Mouse (Mus musculus) brown adipose tissue, adult 24 weeks (tissue): ENCODE measurements around the gene Tmem8b. TPM values are rescaled to one million over a fixed set of nuclear protein-coding genes. Genes with fewer than 3 reads are reported as not detected.

Source experiments
- H3K27ac ChIP-seq: fragments of 200-500 bp; replicated peaks from 2 replicates; pipeline ENCODE4 v1.5.1; 2012; ENCODE audit warnings: low read depth, mild to moderate bottlenecking, low read length
- H3K4me1 ChIP-seq: fragments of 200-500 bp; 2 replicates; pipeline ENCODE4 v1.6.1; 2012; ENCODE audit warnings: low read length, mixed read lengths; ENCODE audit not compliant: control insufficient read depth, insufficient read depth, insufficient read length
- H3K4me3 ChIP-seq: fragments of 200-500 bp; 2 replicates; pipeline ENCODE4 v1.5.1; 2012; ENCODE audit warnings: low read depth, mild to moderate bottlenecking, low read length, moderate library complexity; ENCODE audit not compliant: insufficient read depth
- polyA plus RNA-seq: library from polyadenylated mRNA; stranded (reverse); fragments of >200 nt; gene quantifications from 2 replicates; pipeline ENCODE4 v1.2.4, GENCODE M21; 2012; ENCODE audit not compliant: missing spikeins, insufficient read depth, insufficient read length

Gene Tmem8b
- polyA plus RNA-seq, 1 experiment = 9.1 TPM

DNA sequence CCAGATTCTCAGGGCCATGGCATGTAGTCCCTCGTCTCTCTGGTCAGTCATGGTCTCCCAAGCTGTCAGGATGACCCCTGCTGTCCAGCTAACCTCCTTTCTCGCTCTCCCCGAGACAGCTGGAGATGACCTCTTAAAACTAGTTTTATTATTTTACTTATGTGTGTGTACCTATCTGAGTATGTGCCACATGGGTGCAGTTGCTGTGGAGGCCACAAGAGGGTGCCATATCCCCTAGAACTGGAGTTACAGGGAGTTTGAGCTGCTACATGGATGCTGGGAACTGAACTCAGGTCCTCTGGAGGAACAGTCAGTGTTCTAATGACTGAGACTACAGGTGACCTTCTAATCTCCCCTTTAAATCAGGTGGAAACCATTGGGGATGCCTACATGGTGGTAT is 19.0 kb upstream of the Tmem8b start:
- H3K4me1 ChIP-seq = no peaks in the 10 kb centered on the region
- H3K27ac ChIP-seq = no peak overlapping the region
- no peak overlapping the region for H3K4me3 ChIP-seq

GRCm38 (mm10) chr4:43652726-43653125 is 16.0 kb upstream of the Tmem8b start:
- H3K4me1 ChIP-seq = no peaks in the 10 kb centered on the region
- no peak overlapping the region for H3K4me3 ChIP-seq
- H3K27ac ChIP-seq = no peak overlapping the region

DNA sequence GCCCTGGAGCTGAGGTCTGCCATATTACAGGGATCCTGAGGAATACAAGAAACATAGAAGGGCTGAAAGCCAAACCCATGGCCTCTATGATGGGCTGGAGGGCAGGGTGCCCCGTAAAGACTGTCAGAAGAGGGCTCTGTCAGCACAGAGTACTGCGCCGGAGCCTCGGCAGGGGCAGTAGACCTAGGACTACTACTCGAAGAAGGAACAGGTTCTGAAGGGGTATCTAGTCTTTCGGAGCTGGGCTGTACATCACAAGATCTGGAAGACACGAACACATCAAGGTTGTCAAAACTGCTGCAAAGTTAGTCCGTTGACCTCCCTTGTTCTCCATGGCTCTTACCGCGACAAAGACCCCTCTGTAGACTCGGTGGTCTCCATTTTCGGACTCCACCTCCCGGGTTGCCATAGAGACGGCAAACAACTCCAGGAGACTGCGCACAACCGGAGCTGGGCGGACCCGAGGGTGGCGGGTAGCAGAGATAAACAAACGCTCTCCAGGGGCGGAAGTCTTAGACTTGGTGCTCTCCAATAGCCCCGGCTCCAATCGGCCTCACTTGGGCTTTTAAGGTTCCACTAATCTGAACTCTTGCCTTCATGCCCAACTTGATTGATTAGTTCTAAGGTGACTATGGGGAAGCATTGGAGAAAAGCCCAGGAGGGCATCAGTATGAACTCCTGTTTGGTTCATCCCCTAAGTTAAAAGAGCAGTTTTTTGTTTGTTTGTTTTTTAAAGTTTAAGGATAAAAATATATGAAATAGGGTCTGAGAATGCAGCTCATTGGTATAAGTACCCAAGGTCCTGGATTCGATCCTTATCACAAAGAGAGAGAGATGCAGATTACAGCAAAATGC is 15.4 kb upstream of the Tmem8b start, which contains the start of gene Spag8:
Gene Spag8 (minus strand): TSS at position 434 of the 855 bp plus-strand sequence.
- H3K4me3 ChIP-seq = 0 out of 2 replicates have a peak within 1 kb of the TSS, but pooled peaks have one; percentile 26

DNA sequence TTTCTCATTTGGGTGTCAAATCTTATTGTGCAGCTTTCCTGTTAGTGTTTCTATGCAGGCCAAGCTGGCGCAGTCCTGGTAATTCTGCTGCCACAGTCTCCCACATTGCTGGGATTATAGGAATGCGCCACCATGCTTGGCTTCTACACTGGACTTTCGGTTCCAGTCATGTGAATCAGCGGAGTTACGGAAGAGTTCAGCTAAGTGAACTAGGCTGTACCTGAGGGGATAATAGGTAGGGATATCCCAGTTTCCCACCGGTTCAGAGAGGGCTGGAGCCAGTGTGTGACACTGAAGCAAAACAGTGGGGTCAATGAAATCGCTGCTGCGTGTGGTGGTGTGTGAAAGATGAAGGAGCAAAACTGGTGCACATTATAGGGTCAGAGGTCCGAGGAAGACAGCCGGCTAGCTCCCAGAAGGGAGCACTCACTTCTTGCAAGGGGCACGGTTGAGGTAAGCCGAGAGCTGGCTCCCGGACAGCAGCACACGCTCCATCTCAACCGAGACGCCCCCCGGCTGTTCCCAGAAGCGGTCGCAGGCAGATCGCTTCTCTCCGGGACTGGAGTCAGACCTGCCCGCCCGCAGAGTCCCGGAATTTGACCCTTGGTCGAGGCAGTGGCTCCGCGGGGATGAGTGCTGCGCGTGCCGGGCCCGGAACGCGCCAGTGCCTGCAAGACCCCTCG is 13.0 kb upstream of the Tmem8b start:
- no peak overlapping the region for H3K27ac ChIP-seq
- peak overlapping the region; percentile 77 for H3K4me3 ChIP-seq
- no peaks in the 10 kb centered on the region for H3K4me1 ChIP-seq

More for the DNA sequence above, 15.4 kb upstream of the Tmem8b start, which contains the start of gene Spag8:
- Histone ChIP-seq H3K4me1 (no peaks in the 10 kb centered on the region), H3K27ac (no peak within 1 kb of the TSS)

DNA sequence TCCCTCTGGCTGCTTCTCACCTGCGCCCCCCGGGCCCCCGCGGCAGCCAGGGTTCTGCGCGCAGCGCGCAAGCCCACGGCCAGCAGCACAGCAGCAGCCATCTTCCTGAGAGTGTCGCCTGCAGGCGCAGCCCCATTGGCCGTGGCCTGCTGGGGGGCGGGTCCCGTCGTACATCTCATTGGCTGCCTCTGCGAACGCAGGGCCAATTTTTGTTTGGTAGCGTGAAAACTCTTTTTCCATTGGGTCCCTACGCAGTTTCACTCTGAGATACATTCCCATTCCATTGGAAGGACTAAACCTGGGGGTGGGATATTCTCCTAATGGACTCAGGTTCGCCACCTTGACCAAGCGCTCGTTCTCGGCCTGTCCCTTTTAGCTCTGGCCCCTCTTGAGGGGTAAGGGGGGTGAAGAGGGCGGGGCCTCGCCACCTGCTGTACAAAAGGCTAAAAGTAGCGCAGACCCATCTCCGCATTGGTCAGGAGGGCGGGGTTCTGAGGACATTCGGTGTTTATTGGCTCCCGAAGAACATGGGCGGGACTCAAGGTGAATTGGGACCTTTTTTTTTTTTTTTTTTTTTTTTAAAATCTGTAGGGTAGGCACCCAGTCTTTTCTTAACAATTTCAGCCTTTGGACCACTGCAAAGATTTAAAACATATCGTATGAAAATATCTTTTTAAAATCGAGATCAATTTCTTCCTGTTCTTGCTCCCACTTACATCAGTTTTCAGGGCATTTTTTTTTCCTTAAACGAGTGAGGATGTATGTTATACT is 12.2 kb upstream of the Tmem8b start, which contains the start of gene Hint2:
Gene Hint2 (minus strand): TSS at position 128 of the 771 bp plus-strand sequence.
- Histone ChIP-seq H3K27ac (0 out of 2 replicates have a peak within 1 kb of the TSS, but pooled peaks have one; percentile 2), H3K4me3 (peak within 1 kb of the TSS; percentile 77), H3K4me1 (no peaks in the 10 kb centered on the region)

GRCm38 (mm10) chr4:43657146-43657545 is 11.6 kb upstream of the Tmem8b start:
- Histone ChIP-seq H3K27ac (0 out of 2 replicates have a peak overlapping the region, but pooled peaks have one; percentile 2), H3K4me1 (no peaks in the 10 kb centered on the region), H3K4me3 (no peak overlapping the region)

DNA sequence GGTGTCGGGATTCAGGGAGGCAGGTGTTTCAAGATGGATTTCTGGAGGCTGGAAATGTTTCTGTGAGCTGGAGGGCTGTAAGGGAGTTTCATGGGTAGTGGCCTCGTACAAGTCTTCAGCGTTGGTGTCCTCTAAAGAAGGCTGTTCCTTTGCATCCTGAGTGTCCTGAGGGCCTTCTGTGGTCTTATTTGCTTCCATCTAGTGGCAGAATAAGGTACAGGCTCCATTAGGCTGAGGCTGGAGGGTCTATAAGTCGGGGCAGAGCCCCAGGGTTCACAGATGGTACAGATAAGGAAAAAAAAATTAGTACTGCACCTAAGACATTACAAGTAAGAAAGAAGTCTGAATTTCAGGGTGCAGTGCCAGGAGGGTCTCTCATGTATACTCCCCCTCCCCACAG is 2.4 kb upstream of the Tmem8b start:
- Histone ChIP-seq H3K4me1 (peaks cover 4% of the 10 kb centered on the region; the same call in 1 of the 2 replicates), H3K27ac (no peak overlapping the region), H3K4me3 (no peak overlapping the region)

DNA sequence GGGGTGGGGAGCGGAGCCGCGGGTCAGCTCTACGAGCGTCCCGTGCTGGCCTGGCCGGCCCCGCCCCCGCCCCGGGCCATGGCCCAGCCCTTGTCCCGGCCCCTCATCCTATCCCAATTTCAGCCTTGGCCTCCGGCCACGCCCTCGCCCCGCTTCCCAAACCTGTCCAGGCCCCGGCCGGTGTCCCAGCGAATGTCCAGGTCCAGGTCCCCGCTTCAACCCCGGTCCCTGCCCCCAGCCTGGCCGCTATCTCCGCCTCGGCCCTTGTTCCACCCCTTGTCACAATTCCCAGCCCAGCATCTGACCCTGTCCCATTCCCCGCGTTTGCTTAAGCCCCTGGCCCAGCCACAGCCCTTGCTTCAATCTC is 640 bp downstream of the Tmem8b start:
- Histone ChIP-seq H3K27ac (no peak overlapping the region), H3K4me3 (peak overlapping the region; percentile 77), H3K4me1 (peaks cover 4% of the 10 kb centered on the region; the same call in 1 of the 2 replicates)

DNA sequence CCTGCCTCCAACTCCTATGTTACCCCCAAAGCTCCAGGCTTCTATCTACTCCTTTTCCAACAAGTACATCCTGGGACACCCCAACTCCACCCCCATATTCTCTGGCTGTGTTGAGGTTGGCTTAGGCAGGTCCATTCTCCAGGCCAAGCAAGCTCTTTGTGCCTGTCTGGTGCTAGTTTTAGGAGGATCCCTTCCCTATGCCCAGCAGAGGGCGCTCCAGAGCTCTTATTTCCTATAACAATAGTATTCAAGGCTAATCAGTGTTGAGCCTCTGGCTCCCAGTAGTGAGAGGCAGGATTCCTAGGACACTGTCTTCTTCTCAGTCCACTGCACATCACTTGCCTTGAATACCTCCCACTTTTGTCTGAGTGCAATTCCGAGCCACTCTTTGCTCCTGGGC is 3.3 kb downstream of the Tmem8b start:
- Histone ChIP-seq H3K4me3 (no peak overlapping the region), H3K4me1 (peaks cover 4% of the 10 kb centered on the region; the same call in 1 of the 2 replicates), H3K27ac (no peak overlapping the region)

DNA sequence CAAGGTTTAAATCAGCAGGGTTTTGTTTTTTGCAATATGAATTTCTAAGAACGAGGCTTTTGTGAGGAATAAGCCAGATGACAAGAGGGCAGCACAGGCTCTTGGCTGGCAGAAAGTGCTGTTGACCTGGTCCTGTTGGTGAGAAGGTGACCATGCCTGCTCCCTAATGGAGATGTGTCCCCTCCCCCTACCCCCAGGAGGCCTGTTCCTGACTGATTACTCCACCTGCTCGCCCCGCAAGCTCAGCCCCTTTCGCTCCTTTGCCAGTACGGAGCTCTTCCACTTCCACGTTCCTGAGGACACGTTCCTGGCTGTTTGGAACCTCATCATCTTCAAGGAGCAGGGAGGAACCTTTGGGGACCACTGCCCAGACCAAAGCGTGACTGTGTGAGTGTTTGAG is 4.9 kb downstream of the Tmem8b start:
- Histone ChIP-seq H3K4me1 (peaks cover 4% of the 10 kb centered on the region; the same call in 1 of the 2 replicates), H3K27ac (no peak overlapping the region), H3K4me3 (no peak overlapping the region)

- Histone ChIP-seq H3K4me3 (no peak overlapping the region), H3K4me1 (no peaks in the 10 kb centered on the region), H3K27ac (no peak overlapping the region)
Measured at GRCm38 (mm10) chr4:43674974-43675373, 6.2 kb downstream of the Tmem8b start.

GRCm38 (mm10) chr4:43675608-43676007 is 6.8 kb downstream of the Tmem8b start:
- Histone ChIP-seq H3K4me3 (no peak overlapping the region), H3K4me1 (peaks cover 2% of the 10 kb centered on the region; the same call in 1 of the 2 replicates), H3K27ac (no peak overlapping the region)

DNA sequence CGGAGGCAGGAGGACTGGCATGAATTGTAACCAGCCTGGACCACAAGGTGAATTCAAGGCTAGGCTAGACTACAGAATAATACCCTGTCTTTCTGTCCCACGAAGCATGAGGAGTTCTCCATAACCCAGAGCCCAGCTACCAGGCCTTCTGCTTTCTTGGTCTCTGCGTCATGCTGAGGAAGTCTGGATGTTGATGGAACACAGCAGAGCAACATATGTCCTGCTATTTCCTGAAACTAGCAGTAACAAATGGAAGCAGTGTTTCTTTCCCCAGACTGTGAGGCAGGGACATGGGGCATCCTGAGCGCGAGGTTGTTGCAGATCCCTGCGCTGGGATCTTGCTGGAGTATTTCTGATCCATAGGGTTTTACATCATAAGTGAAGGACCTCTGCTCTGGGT is 9.8 kb downstream of the Tmem8b start:
- no peak overlapping the region for H3K4me3 ChIP-seq
- no peak overlapping the region for H3K27ac ChIP-seq

GRCm38 (mm10) chr4:43679416-43680043 is 10.8 kb downstream of the Tmem8b start:
- Histone ChIP-seq H3K4me3 (no peak overlapping the region), H3K4me1 (peaks cover 8% of the 10 kb centered on the region), H3K27ac (no peak overlapping the region)

More for the DNA sequence above, 9.8 kb downstream of the Tmem8b start:
- H3K4me1 ChIP-seq = peaks cover 8% of the 10 kb centered on the region
